Mouse (Mus musculus) adrenal gland, postnatal 0 days (tissue): ENCODE results near the gene Hist2h3b. TPM values are rescaled to one million over a fixed set of nuclear protein-coding genes. Genes with fewer than 3 reads are reported as not detected.

Experiments used
- microRNA-seq: library from miRNA; unstranded; fragments of <30 nt; microRNA quantifications from one replicate; pipeline ENCODE4, GENCODE M21; 2016; ENCODE audit warnings: borderline replicate concordance; ENCODE audit not compliant: insufficient number of aligned reads
- polyA plus RNA-seq: library from polyadenylated mRNA; unstranded; fragments of >200 nt; fragmentation: Nextera tagmentation; extraction: Ambion mirVana; gene quantifications from 2 replicates; pipeline ENCODE4 v1.2.1, GENCODE M21; 2015

Hist2h3b gene
- polyA plus RNA-seq, result 12.9 and 15.1 TPM in 2 replicates

GRCm38 (mm10) chr3:96268051-96268775 is at the start of gene Hist2h3b:
Gene Hist2h3b, plus strand, starts transcription at chr3:96268654.

GRCm38 (mm10) chr3:96219661-96220130 is 48.8 kb upstream of the Hist2h3b start, which contains the start of the genes Bola1 and Hist2h2ab:
Gene Bola1, minus strand, starts transcription at chr3:96219709.
Gene Hist2h2ab, plus strand, starts transcription at chr3:96219865.

GRCm38 (mm10) chr3:96220765-96221639 is 47.5 kb upstream of the Hist2h3b start, which contains the start of the genes Hist2h2ac and Hist2h2be:
Gene Hist2h2ac, minus strand, starts transcription at chr3:96220880.
Gene Hist2h2be, plus strand, starts transcription at chr3:96221119.

DNA sequence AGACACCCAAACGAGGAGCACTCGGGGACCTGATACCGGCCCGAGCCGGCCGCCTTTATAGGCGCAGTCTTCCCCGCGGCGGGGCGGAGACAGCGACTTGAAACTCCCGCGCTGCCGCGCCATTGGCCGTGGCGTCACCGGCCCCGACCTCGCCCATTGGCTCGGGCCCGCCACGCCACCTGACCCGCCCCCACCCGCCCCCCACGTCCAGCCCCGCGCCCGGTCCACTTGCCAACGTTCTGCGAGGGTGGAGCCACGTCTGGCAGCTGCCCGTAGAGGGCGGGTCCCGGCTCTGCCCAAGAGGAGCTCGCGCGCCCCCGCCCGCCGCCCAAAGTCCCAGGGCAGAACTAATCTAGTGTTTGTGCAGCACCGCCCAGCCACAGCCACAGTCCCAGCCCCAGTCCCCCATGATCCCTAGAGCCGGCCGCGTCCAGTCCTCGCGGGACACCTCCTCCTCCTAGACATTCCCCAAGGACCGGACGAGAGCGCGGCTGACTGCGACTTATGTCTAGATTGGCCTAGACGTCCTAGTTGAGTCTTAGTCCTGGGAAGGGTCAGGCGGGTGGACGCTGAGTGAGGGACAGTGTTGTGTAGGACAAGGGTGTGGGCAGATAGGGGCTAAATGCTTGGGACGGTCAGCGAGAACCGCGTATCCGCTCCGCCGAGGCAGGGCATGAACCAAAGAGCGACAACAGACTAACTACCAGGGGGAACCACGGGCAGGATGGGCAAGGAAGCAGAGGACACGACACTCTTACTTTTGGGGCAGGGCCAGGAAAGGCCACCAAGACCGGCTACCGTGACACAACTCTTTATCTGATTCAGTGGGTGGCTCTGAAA is 29.3 kb upstream of the Hist2h3b start, which contains the start of gene Hist2h3c2:
TSS of gene Hist2h3c2 (minus strand) at position 174 of the 840 bp plus-strand sequence.

DNA sequence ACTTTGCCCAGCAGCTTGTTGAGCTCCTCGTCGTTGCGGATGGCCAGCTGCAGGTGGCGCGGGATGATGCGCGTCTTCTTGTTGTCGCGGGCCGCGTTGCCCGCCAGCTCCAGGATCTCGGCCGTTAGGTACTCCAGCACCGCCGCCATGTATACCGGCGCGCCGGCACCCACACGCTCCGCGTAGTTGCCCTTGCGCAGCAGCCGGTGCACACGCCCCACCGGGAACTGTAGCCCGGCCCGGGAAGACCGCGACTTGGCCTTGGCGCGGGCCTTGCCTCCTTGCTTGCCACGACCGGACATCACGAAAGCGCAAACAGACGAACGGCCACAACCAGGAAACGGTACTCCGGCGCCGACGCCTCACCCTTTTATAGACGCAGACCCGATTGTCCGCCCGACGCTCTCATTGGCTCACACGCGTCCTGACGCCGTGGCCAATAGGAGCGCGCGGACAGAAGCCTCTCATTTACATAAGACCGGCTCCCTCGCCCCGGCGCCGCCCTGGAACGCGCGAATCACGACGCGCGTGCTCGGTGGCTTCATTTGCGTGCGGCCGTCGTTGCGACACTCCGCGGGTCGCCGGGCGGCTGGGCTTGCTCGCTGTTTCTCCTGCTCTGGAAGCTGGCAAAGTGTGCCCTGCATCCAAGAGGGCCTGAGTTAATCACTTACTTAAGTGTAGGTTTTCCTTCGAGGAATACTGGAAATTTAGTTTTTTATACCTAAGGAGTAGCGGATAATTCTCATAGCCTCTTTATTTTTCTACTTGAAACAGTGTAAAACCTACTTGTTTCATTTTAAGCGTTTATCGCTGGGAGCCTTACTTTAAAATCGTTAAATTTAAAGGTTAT is 28.3 kb upstream of the Hist2h3b start, which contains the start of gene Hist2h2aa2:
TSS of gene Hist2h2aa2 (minus strand) at position 328 of the 850 bp plus-strand sequence.

DNA sequence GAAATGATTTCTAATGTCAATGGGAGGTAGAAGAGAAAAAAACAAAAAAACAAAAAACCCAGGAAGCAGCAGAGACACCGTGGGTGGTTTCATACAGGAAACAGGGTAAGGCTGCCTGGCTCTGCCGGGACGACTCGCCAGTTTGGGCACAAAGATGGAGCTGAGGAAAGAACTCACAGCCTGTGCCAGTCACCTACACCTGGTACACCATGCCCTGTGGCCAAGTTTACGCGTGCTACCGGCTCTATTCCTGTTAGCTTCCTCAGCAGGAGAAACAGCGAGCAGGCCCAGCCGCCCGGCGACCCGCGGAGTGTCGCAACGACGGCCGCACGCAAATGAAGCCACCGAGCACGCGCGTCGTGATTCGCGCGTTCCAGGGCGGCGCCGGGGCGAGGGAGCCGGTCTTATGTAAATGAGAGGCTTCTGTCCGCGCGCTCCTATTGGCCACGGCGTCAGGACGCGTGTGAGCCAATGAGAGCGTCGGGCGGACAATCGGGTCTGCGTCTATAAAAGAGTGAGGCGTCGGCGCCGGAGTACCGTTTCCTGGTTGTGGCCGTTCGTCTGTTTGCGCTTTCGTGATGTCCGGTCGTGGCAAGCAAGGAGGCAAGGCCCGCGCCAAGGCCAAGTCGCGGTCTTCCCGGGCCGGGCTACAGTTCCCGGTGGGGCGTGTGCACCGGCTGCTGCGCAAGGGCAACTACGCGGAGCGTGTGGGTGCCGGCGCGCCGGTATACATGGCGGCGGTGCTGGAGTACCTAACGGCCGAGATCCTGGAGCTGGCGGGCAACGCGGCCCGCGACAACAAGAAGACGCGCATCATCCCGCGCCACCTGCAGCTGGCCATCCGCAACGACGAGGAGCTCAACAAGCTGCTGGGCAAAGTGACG is 23.2 kb upstream of the Hist2h3b start, which contains the start of gene Hist2h2aa1:
TSS of gene Hist2h2aa1 (plus strand) at position 495 of the 884 bp plus-strand sequence.

GRCm38 (mm10) chr3:96246427-96246856 is 22.0 kb upstream of the Hist2h3b start, which contains the start of gene Hist2h3c1:
Gene Hist2h3c1, plus strand, starts transcription at chr3:96246685.

DNA sequence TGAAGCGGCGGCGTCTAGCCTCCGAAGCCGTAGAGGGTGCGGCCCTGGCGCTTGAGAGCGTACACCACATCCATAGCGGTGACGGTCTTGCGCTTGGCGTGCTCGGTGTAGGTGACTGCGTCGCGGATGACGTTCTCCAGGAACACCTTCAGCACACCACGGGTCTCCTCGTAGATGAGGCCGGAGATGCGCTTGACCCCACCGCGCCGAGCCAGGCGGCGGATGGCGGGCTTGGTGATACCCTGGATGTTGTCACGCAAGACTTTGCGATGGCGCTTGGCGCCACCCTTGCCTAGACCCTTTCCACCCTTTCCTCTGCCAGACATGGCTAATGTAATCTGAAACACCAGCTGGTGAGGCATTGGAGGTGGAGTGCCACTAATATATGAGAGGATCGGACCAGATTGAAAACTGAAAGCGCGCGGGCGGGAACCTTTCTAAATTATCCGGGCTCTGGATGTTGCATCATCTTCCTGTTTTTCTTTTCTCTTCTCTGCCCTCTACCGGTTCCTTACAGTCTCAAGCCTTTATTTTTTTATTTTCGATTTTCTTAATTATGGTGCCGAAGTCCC is 5.4 kb upstream of the Hist2h3b start, which contains the start of gene Hist2h4:
TSS of gene Hist2h4 (minus strand) at position 333 of the 572 bp plus-strand sequence.

GRCm38 (mm10) chr3:96269511-96270474 is 1.3 kb downstream of the Hist2h3b start, which contains the start of gene Hist2h2bb:
Gene Hist2h2bb, plus strand, starts transcription at chr3:96269752.

DNA sequence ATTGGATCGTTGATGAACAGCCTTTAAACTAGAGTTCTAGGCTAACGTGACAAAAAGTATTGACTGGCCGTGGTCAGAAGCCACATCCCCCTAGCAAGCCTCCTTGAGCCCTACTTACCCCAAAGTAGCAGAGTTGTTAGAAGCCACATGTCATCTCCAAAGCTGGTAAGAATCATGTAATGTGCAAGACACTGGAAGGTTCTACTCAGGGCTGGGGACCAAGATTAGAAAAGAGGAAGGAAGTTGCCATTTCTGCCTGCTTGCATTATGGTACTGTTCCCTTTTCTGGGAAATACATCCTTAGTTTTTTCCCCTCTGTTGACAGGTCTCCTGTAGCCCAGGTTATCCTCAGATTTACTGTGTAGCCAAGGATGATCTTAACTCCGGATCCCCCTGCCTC is 25.3 kb downstream of the Hist2h3b start, which contains the start of gene Fcgr1:
TSS of gene Fcgr1 (minus strand) at position 183 of the 400 bp plus-strand sequence.

Small RNA genes lying within 50 kb of the gene (microRNA-seq; reads per million reads assigned to microRNA genes)
- gene Gm44492 (not detected), gene Gm47311 (not detected), gene Gm47313 (not detected)

Other genes starting within 250 kb of the Hist2h3b start
- 44.5 and 48.8 TPM in 2 replicates for gene Vps45, start 210.2 kb upstream of the Hist2h3b start, polyA plus RNA-seq
- gene Otud7b, start 164.1 kb upstream of the Hist2h3b start, polyA plus RNA-seq, result 10.6 and 16.1 TPM in 2 replicates
- 16.9 and 21.9 TPM in 2 replicates for gene Mtmr11, start 106.7 kb upstream of the Hist2h3b start, polyA plus RNA-seq
- 68.8 and 90.2 TPM in 2 replicates for gene Sf3b4, start 96.3 kb upstream of the Hist2h3b start, polyA plus RNA-seq
- 7.0 and 12.5 TPM in 2 replicates for gene Sv2a, start 87.5 kb upstream of the Hist2h3b start, polyA plus RNA-seq
- gene Bola1, start 48.9 kb upstream of the Hist2h3b start, polyA plus RNA-seq, result 94.8 and 99.9 TPM in 2 replicates
- gene Hist2h2ab, start 48.8 kb upstream of the Hist2h3b start, polyA plus RNA-seq, result 0.35 TPM in 1 of 2 replicates, not detected in the other
- 4.3 and 5.1 TPM in 2 replicates for gene Hist2h2ac, start 47.8 kb upstream of the Hist2h3b start, polyA plus RNA-seq
- 3.7 and 6.3 TPM in 2 replicates for gene Hist2h2be, start 47.5 kb upstream of the Hist2h3b start, polyA plus RNA-seq
- gene Hist2h3c2, start 29.5 kb upstream of the Hist2h3b start, polyA plus RNA-seq, result 2.3 and 5.0 TPM in 2 replicates
- gene Hist2h2aa2, start 28.4 kb upstream of the Hist2h3b start, polyA plus RNA-seq, result 258 and 451 TPM in 2 replicates
- gene Hist2h2aa1, start 23.2 kb upstream of the Hist2h3b start, polyA plus RNA-seq, result 71.6 and 129 TPM in 2 replicates
- 0.63 TPM in 1 of 2 replicates, not detected in the other for gene Hist2h3c1, start 22.0 kb upstream of the Hist2h3b start, polyA plus RNA-seq
- 1.8 and 3.8 TPM in 2 replicates for gene Hist2h4, start 5.3 kb upstream of the Hist2h3b start, polyA plus RNA-seq
- 3.5 and 4.4 TPM in 2 replicates for gene Hist2h2bb, start 1.1 kb downstream of the Hist2h3b start, polyA plus RNA-seq
- gene Fcgr1, start 25.3 kb downstream of the Hist2h3b start, polyA plus RNA-seq, result 4.1 and 5.1 TPM in 2 replicates
- not detected in 2 replicates for gene BC107364, start 183.7 kb downstream of the Hist2h3b start, polyA plus RNA-seq